Mouse (Mus musculus): Measurements from ENCODE around the gene Dpf2. TPM values are rescaled to one million over a fixed set of nuclear protein-coding genes. Genes with fewer than 3 reads are reported as not detected.
"Not testable (repeated sequence)": the region's sequence is repeated elsewhere in the genome, so short reads cannot be mapped to it uniquely, and the experiment has no call there.

The Dpf2 gene
- total and polyA plus RNA-seq, 2 experiments from 2014 or later = 56.8 to 64.5 TPM

DNA sequence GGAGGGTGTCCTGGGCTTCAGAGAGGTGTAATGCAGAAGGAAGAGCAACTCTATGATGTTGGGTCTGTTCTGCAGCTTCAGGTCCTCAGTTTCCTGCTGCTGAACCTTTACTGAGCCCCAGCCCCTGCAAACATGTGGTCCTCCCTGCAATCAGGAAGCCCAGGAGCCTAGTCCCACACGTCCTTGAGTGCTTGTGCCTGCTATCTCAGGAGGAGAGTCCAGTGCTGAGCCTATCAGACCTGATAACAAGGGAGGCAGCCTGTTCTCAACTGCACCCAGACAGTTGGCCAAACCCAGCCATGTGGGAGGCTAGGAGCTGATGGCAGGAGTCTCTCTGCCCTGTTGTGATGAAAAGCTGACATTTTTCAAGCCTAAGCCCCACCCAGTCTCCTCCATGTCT is 28.9 kb downstream of the Dpf2 start:
- WGBS = 62% methylated on average over 1 of the region's 1 CpGs
- TF ChIP-seq CTCF (IDR thresholded peaks at IDR 0.05; ENCODE audit: low read depth) = no peak
- Histone ChIP-seq H3K9me3 (ENCODE audit: low read length) (no peaks in the 10 kb centered on the region), H3K4me1 (ENCODE audit: insufficient read depth) (no peaks in the 10 kb centered on the region), H3K4me3 (ENCODE audit: low read depth, low read length) (no peak overlapping the region), H3K9ac (no peak overlapping the region), H3K27me3 (ENCODE audit: insufficient read depth, low read length) (no peaks in the 10 kb centered on the region), H3K27ac (ENCODE audit: low read depth, low read length) (no peak overlapping the region), H3K4me2 (ENCODE audit: low read depth) (no peak overlapping the region), H3K36me3 (ENCODE audit: insufficient read depth) (no peaks in the 10 kb centered on the region)
- no peak for ATAC-seq
- no peak for DNase-seq

- not testable (repeated sequence) for H3K36me3 ChIP-seq (ENCODE audit: insufficient read depth); H3K4me1 ChIP-seq (ENCODE audit: insufficient read depth); ATAC-seq; H3K9ac ChIP-seq; H3K4me2 ChIP-seq (ENCODE audit: low read depth); H3K27me3 ChIP-seq (ENCODE audit: insufficient read depth, low read length); DNase-seq; H3K4me3 ChIP-seq (ENCODE audit: low read depth, low read length); H3K27ac ChIP-seq (ENCODE audit: low read depth, low read length); H3K9me3 ChIP-seq (ENCODE audit: low read length)
- 75% methylated on average over 5 of the region's 5 CpGs for WGBS
These were observed 30.7 kb downstream of the Dpf2 start for GRCm38 (mm10) chr19:5882079-5882478.

- TF ChIP-seq CTCF (IDR thresholded peaks at IDR 0.05; ENCODE audit: low read depth) = no peak
- 97% methylated on average over 6 of the region's 6 CpGs for WGBS
- Histone ChIP-seq H3K27me3 (ENCODE audit: insufficient read depth, low read length) (no peaks in the 10 kb centered on the region), H3K9ac (no peak overlapping the region), H3K9me3 (ENCODE audit: low read length) (no peaks in the 10 kb centered on the region), H3K27ac (ENCODE audit: low read depth, low read length) (no peak overlapping the region), H3K4me1 (ENCODE audit: insufficient read depth) (no peaks in the 10 kb centered on the region), H3K4me3 (ENCODE audit: low read depth, low read length) (no peak overlapping the region), H3K4me2 (ENCODE audit: low read depth) (no peak overlapping the region), H3K36me3 (ENCODE audit: insufficient read depth) (no peaks in the 10 kb centered on the region)
- DNase-seq (no peak), ATAC-seq (no peak)
These were observed 31.7 kb downstream of the Dpf2 start for GRCm38 (mm10) chr19:5881155-5881554.

- Histone ChIP-seq H3K4me1 (ENCODE audit: insufficient read depth) (peaks cover 5% of the 10 kb centered on the region; the same call in 1 of the 2 replicates), H3K4me3 (ENCODE audit: low read depth, low read length) (no peak overlapping the region), H3K27me3 (ENCODE audit: insufficient read depth, low read length) (no peaks in the 10 kb centered on the region), H3K4me2 (ENCODE audit: low read depth) (no peak overlapping the region), H3K9me3 (ENCODE audit: low read length) (no peaks in the 10 kb centered on the region), H3K36me3 (ENCODE audit: insufficient read depth) (no peaks in the 10 kb centered on the region), H3K27ac (ENCODE audit: low read depth, low read length) (no peak overlapping the region), H3K9ac (no peak overlapping the region)
- WGBS = 94% methylated on average over 7 of the region's 7 CpGs
- no peak for TF ChIP-seq CTCF (IDR thresholded peaks at IDR 0.05; ENCODE audit: low read depth)
- DNase-seq (no peak), ATAC-seq (no peak)
These were observed 33.1 kb downstream of the Dpf2 start for GRCm38 (mm10) chr19:5879735-5880134.

GRCm38 (mm10) chr19:5878916-5879315 is 33.9 kb downstream of the Dpf2 start:
- H3K9ac ChIP-seq = no peak overlapping the region
- H3K9me3 ChIP-seq (ENCODE audit: low read length) = no peaks in the 10 kb centered on the region
- TF ChIP-seq CTCF (IDR thresholded peaks at IDR 0.05; ENCODE audit: low read depth) = no peak
- WGBS = 74% methylated on average over 3 of the region's 3 CpGs
- ATAC-seq (no peak), DNase-seq (no peak)
- H3K4me2 ChIP-seq (ENCODE audit: low read depth) = no peak overlapping the region
- H3K36me3 ChIP-seq (ENCODE audit: insufficient read depth) = no peaks in the 10 kb centered on the region
- no peak overlapping the region for H3K4me3 ChIP-seq (ENCODE audit: low read depth, low read length)
- H3K4me1 ChIP-seq (ENCODE audit: insufficient read depth) = peaks cover 8% of the 10 kb centered on the region; the same call in 1 of the 2 replicates
- no peak overlapping the region for H3K27ac ChIP-seq (ENCODE audit: low read depth, low read length)
- no peaks in the 10 kb centered on the region for H3K27me3 ChIP-seq (ENCODE audit: insufficient read depth, low read length)

DNA sequence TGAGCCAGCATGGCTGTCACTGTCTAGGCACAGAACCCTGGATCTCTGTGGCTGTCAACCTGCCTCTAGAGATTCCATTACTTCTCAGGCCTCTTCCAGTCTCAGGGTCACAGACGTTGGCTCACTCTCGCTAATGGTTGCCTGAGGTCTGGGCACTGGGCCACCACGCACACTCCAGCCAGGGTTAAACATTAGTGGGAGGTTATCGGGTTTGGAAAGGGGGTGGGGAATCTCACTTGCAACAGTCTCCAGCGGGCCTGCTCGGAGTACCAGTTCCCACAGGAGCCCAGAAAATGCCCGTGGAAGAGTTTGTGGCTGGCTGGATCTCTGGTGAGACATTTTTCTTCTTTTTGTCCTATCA is 34.5 kb downstream of the Dpf2 start:
- ATAC-seq (no peak), DNase-seq (no peak)
- Histone ChIP-seq H3K4me1 (ENCODE audit: insufficient read depth) (peaks cover 12% of the 10 kb centered on the region; the same call in 1 of the 2 replicates), H3K4me3 (ENCODE audit: low read depth, low read length) (no peak overlapping the region), H3K9ac (no peak overlapping the region), H3K9me3 (ENCODE audit: low read length) (no peaks in the 10 kb centered on the region), H3K4me2 (ENCODE audit: low read depth) (no peak overlapping the region), H3K27me3 (ENCODE audit: insufficient read depth, low read length) (no peaks in the 10 kb centered on the region), H3K27ac (ENCODE audit: low read depth, low read length) (no peak overlapping the region), H3K36me3 (ENCODE audit: insufficient read depth) (no peaks in the 10 kb centered on the region)
- TF ChIP-seq CTCF (IDR thresholded peaks at IDR 0.05; ENCODE audit: low read depth) = no peak
- 67% methylated on average over 7 of the region's 7 CpGs for WGBS

DNA sequence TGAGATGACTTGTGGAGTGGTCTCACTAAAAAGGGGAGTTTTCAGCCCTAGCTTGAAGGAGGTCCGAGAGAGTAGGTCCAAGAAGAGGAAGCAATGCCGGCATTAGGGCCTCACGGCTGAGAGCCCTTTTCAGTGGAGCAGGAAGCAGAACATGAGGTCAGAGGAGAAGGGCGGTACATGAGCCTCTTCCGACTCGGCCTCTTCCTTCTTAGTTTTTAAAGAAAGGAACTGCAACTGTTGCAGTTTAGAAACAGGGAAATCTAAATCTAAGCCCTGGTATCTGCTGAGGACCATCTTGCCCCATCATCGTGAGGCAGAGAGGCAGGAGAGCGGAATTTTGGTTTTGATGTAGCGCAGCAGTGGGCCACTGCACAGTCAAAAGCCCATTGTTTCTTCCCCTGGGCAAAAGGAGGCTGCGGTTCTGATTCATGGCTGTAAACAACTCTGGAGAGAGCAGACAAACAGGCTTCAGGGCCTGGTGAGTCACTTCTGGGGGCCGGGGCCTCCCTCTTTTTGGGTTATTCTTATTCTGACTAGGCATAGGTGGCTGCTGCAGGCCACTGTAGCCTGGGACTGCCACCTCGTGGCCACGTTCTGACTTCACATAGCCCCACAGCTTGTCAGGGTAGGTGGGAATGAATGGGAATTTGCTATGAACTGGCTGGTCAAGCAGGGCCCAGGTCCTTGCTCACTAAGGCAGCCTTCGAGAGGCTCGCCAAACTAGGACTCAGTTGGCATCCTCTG is 35.0 kb downstream of the Dpf2 start, which contains the start of gene Slc25a45:
Gene Slc25a45 (plus strand): TSS at position 191 of the 744 bp plus-strand sequence.
- H3K9ac ChIP-seq = no peak within 1 kb of the TSS
- no peak within 1 kb of the TSS for H3K4me3 ChIP-seq (ENCODE audit: low read depth, low read length)
- H3K36me3 ChIP-seq (ENCODE audit: insufficient read depth) = no peaks in the 10 kb centered on the region
- DNase-seq (peak; percentile 75), ATAC-seq (peak; percentile 65)
- H3K4me2 ChIP-seq (ENCODE audit: low read depth) = no peak within 1 kb of the TSS
- peak; percentile 86 for TF ChIP-seq CTCF (IDR thresholded peaks at IDR 0.05; ENCODE audit: low read depth)
- WGBS = 36% methylated on average over 15 of the region's 15 CpGs
- H3K9me3 ChIP-seq (ENCODE audit: low read length) = no peaks in the 10 kb centered on the region
- H3K27ac ChIP-seq (ENCODE audit: low read depth, low read length) = peak within 1 kb of the TSS; percentile 48; the same call in 1 of the 2 replicates
- H3K4me1 ChIP-seq (ENCODE audit: insufficient read depth) = peaks cover 12% of the 10 kb centered on the region; the same call in 1 of the 2 replicates
- no peaks in the 10 kb centered on the region for H3K27me3 ChIP-seq (ENCODE audit: insufficient read depth, low read length)
